Mouse (Mus musculus) inflammation-experienced regulatory T-cells, adult 16 weeks (primary cell): ENCODE measurements around the gene Gm21970. TPM values are rescaled to one million over a fixed set of nuclear protein-coding genes. Genes with fewer than 3 reads are reported as not detected.

Experiments
- polyA plus RNA-seq: library from polyadenylated mRNA; unstranded; fragments of 100-300 nt; shearing (Covaris generic); gene quantifications from one replicate; pipeline ENCODE4 v1.2.1, GENCODE M21; 2017

Gm21970 gene
- polyA plus RNA-seq: not detected

GRCm38 (mm10) chr16:91391421-91391820, at the start of gene Gm21970:
Gene Gm21970 (plus strand): TSS chr16:91391721.

GRCm38 (mm10) chr16:91372577-91373472, 18.7 kb upstream of the Gm21970 start, which contains the start of gene Ifnar2:
Gene Ifnar2 (plus strand): TSS chr16:91372783.

GRCm38 (mm10) chr16:91405640-91406584, 14.4 kb downstream of the Gm21970 start, which contains the start of gene Il10rb:
Gene Il10rb (plus strand): TSS chr16:91406164.

Other genes starting within 250 kb of the Gm21970 start
- not detected for gene Olig2, start 166.3 kb upstream of the Gm21970 start, polyA plus RNA-seq
- gene Olig1, start 121.9 kb upstream of the Gm21970 start, polyA plus RNA-seq: not detected
- gene Ifnar2, start 18.9 kb upstream of the Gm21970 start, polyA plus RNA-seq: 134 TPM
- gene Il10rb, start 14.4 kb downstream of the Gm21970 start, polyA plus RNA-seq: 169 TPM
- gene Ifnar1, start 93.5 kb downstream of the Gm21970 start, polyA plus RNA-seq: 218 TPM
- 22.2 TPM for gene Ifngr2, start 155.4 kb downstream of the Gm21970 start, polyA plus RNA-seq
- 37.5 TPM for gene Tmem50b, start 206.1 kb downstream of the Gm21970 start, polyA plus RNA-seq
- gene Dnajc28, start 227.3 kb downstream of the Gm21970 start, polyA plus RNA-seq: 2.4 TPM